Comparison of ENCODE assay signal across 13 mouse cellular contexts in the genomic region with DNA sequence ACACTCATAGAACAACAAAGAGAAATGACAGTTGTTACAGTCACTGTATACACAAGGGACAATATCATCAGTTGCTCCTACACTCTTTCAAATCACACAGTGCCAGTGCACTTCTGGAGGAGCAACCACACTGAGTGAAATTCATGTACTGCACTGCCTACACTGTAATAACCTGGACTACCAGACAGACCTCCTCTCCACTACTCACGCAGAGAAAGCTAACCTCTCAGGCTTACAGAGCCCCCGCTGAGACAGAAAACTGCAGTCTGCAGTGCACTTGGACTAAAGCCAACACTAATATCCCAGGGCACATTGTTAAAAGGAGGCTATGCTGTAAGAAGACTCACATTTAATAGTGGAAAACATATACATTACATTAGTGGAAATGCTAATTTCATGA.
DNase-seq lines count a peak whose midpoint lies in the region; ATAC-seq and TF ChIP-seq lines count a peak whose summit lies in the region.
"Had no signal": no experiment of that assay in that cellular context is flagged by ENCODE, and none has a peak within 500 bp of the region (broad histone marks: within the 10 kb centered on the region; RNA-seq: fewer than 3 reads in every experiment).

No protein-coding gene starts in this region.

- no peaks in the 10 kb centered on the region for H3K9me3 ChIP-seq in kidney, postnatal 0 days (replicated peaks; ENCODE audit: low read length)
- H3K9me3 ChIP-seq in embryonic facial prominence, embryonic 15.5 days (replicated peaks) = no peaks in the 10 kb centered on the region
- H3K9me3 ChIP-seq in midbrain, postnatal 0 days (ENCODE audit: low read length) = no peaks in the 10 kb centered on the region
- H3K9me3 ChIP-seq in intestine, embryonic 15.5 days = no peaks in the 10 kb centered on the region
- H3K9me3 ChIP-seq: liver, embryonic 15.5 days had no signal

- H3K27ac ChIP-seq in kidney, postnatal 0 days = no peak overlapping the region
- no peak overlapping the region for H3K27ac ChIP-seq in embryonic facial prominence, embryonic 15.5 days (replicated peaks)
- no peak overlapping the region for H3K27ac ChIP-seq in midbrain, postnatal 0 days (ENCODE audit: low read depth, low read length)
- H3K27ac ChIP-seq in intestine, embryonic 15.5 days = no peak overlapping the region
- H3K27ac ChIP-seq: liver, embryonic 15.5 days had no signal

- no peak for ATAC-seq in kidney, postnatal 0 days (replicated peaks; ENCODE audit: low FRiP score, low read depth)
- peak; percentile 29; the same call in 1 of the 2 replicates for ATAC-seq in embryonic facial prominence, embryonic 15.5 days (ENCODE audit: insufficient number of reproducible peaks, low FRiP score, low TSS enrichment, low read depth)
- ATAC-seq in midbrain, postnatal 0 days (ENCODE audit: low FRiP score) = no peak
- ATAC-seq in intestine, embryonic 15.5 days = no peak

- no peak for TF ChIP-seq CTCF in kidney, postnatal 0 days (IDR thresholded peaks at IDR 0.05; ENCODE audit: low read depth)
- TF ChIP-seq CTCF in midbrain, postnatal 0 days (IDR thresholded peaks at IDR 0.05) = no peak

- no peaks in the 10 kb centered on the region for H3K36me3 ChIP-seq in kidney, postnatal 0 days (ENCODE audit: insufficient read depth, low read length)
- no peaks in the 10 kb centered on the region for H3K36me3 ChIP-seq in embryonic facial prominence, embryonic 15.5 days
- H3K36me3 ChIP-seq in midbrain, postnatal 0 days (ENCODE audit: insufficient read depth, low read length) = no peaks in the 10 kb centered on the region
- H3K36me3 ChIP-seq in intestine, embryonic 15.5 days = no peaks in the 10 kb centered on the region
- H3K36me3 ChIP-seq: liver, embryonic 15.5 days had no signal

- no peaks in the 10 kb centered on the region for H3K27me3 ChIP-seq in kidney, postnatal 0 days (ENCODE audit: insufficient read depth, low read length)
- no peaks in the 10 kb centered on the region for H3K27me3 ChIP-seq in embryonic facial prominence, embryonic 15.5 days
- H3K27me3 ChIP-seq in midbrain, postnatal 0 days (ENCODE audit: insufficient read depth, low read length) = peaks cover 8% of the 10 kb centered on the region; the same call in 1 of the 2 replicates
- H3K27me3 ChIP-seq in intestine, embryonic 15.5 days (replicated peaks) = no peaks in the 10 kb centered on the region
- H3K27me3 ChIP-seq: liver, embryonic 15.5 days had no signal

- H3K4me2 ChIP-seq in kidney, postnatal 0 days (ENCODE audit: low read length) = no peak overlapping the region
- no peak overlapping the region for H3K4me2 ChIP-seq in embryonic facial prominence, embryonic 15.5 days (replicated peaks)
- H3K4me2 ChIP-seq in midbrain, postnatal 0 days (ENCODE audit: low read depth, low read length, poor library complexity, severe bottlenecking) = no peak overlapping the region
- no peak overlapping the region for H3K4me2 ChIP-seq in intestine, embryonic 15.5 days (replicated peaks)
- H3K4me2 ChIP-seq: liver, embryonic 15.5 days had no signal

- peak; percentile 16 to 26 for DNase-seq in cerebellum, postnatal 14 days
- DNase-seq in cerebellum, postnatal 4 days (ENCODE audit: low spot score in 2 of 2) = no peak
- DNase-seq in kidney, postnatal 0 days (ENCODE audit: low spot score) = peak; percentile 18
- no peak for DNase-seq in kidney, postnatal 14 days
- DNase-seq in midbrain, postnatal 0 days (ENCODE audit: low spot score) = peak; percentile 28
- no peak for DNase-seq in left cerebral cortex, adult 18-20 months (ENCODE audit: low spot score in 2 of 2)
- DNase-seq: gastrocnemius, postnatal 25 days; heart, postnatal 14 days; kidney, adult 8-10 months; layer of hippocampus, postnatal 36 days had no signal

- no peaks in the 10 kb centered on the region for H3K4me1 ChIP-seq in kidney, postnatal 0 days (replicated peaks; ENCODE audit: insufficient read depth, low read length)
- H3K4me1 ChIP-seq in embryonic facial prominence, embryonic 15.5 days = 0 out of 2 replicates have a peak, but pooled peaks cover 4% of the 10 kb centered on the region
- no peaks in the 10 kb centered on the region for H3K4me1 ChIP-seq in midbrain, postnatal 0 days (ENCODE audit: insufficient read depth, low read length)
- H3K4me1 ChIP-seq in intestine, embryonic 15.5 days (replicated peaks) = no peaks in the 10 kb centered on the region
- H3K4me1 ChIP-seq: liver, embryonic 15.5 days had no signal

- no peak overlapping the region for H3K9ac ChIP-seq in kidney, postnatal 0 days (ENCODE audit: low read depth, low read length)
- H3K9ac ChIP-seq in embryonic facial prominence, embryonic 15.5 days = no peak overlapping the region
- no peak overlapping the region for H3K9ac ChIP-seq in midbrain, postnatal 0 days (replicated peaks; ENCODE audit: low read length, poor library complexity, severe bottlenecking)
- H3K9ac ChIP-seq in intestine, embryonic 15.5 days = no peak overlapping the region
- H3K9ac ChIP-seq: liver, embryonic 15.5 days had no signal

- no peak overlapping the region for H3K4me3 ChIP-seq in kidney, postnatal 0 days (replicated peaks; ENCODE audit: low read depth, low read length)
- no peak overlapping the region for H3K4me3 ChIP-seq in embryonic facial prominence, embryonic 15.5 days (replicated peaks)
- H3K4me3 ChIP-seq in midbrain, postnatal 0 days (ENCODE audit: low read depth, low read length) = no peak overlapping the region
- no peak overlapping the region for H3K4me3 ChIP-seq in intestine, embryonic 15.5 days (replicated peaks)
- H3K4me3 ChIP-seq: liver, embryonic 15.5 days had no signal

- WGBS in kidney, postnatal 0 days = 19% methylated on average over 2 of the region's 2 CpGs
- 5% methylated on average over 2 of the region's 2 CpGs for WGBS in embryonic facial prominence, embryonic 15.5 days
- 21% methylated on average over 2 of the region's 2 CpGs for WGBS in midbrain, postnatal 0 days
- WGBS in intestine, embryonic 15.5 days = 40% methylated on average over 2 of the region's 2 CpGs

Comparison
In these comparisons a context has a peak if more than half of its experiments do, and no peak if none do; other contexts are left out.
1. DNase-seq: peak in cerebellum, postnatal 14 days (2 of 2), kidney, postnatal 0 days (single experiment) and midbrain, postnatal 0 days (single experiment); none in cerebellum, postnatal 4 days (0 of 2), kidney, postnatal 14 days (single experiment) and left cerebral cortex, adult 18-20 months (0 of 2).